In the genomic region with DNA sequence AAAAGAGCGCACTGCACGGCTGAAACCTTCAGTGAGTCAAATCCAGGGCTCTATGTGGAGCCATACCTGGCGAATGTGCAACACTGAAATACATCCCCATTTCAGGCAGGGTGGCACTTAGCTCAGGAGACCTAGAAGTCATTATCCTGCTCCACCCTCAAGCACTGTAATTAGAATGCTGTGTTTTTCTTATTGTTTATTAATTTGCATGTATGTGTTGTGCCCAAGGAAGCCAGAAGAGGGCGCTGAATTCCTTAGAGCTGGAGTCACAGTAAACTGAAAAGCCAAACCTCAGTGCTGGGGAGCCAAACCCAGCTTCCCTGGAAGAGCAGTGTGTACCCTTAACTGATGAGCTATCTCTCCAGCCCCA, we compare ENCODE assay signal across 8 mouse cellular contexts. TPM values are rescaled to one million over a fixed set of nuclear protein-coding genes. Genes with fewer than 3 reads are reported as not detected.
DNase-seq lines count a peak whose midpoint lies in the region; ATAC-seq and TF ChIP-seq lines count a peak whose summit lies in the region.

No protein-coding gene starts in this region.

- no peaks in the 10 kb centered on the region for H3K36me3 ChIP-seq in heart, adult 2 months (ENCODE audit: control insufficient read depth, insufficient read depth, low read length)
- H3K36me3 ChIP-seq in kidney, adult 2 months (ENCODE audit: control insufficient read depth, insufficient read depth, low read length) = peaks cover 2% of the 10 kb centered on the region
- H3K36me3 ChIP-seq in limb, embryonic 11.5 days (ENCODE audit: control insufficient read depth, insufficient read depth, low read length) = peaks cover 4% of the 10 kb centered on the region; the same call in 1 of the 2 replicates
- H3K36me3 ChIP-seq in midbrain, embryonic 14.5 days (ENCODE audit: control insufficient read depth, insufficient read depth, low read length) = peaks cover 11% of the 10 kb centered on the region

- peak; percentile 51 to 68 for DNase-seq in heart, adult 2 months
- DNase-seq in heart, postnatal 25 days (ENCODE audit: low spot score) = no peak
- peak; percentile 81 to 90 for DNase-seq in cerebellum, postnatal 36 days
- peak; percentile 44 for DNase-seq in gastrocnemius, postnatal 14 days
- peak; percentile 82 for DNase-seq in kidney, adult 2 months
- DNase-seq in limb, embryonic 11.5 days (ENCODE audit: low spot score) = peak; percentile 77
- peak; percentile 88 for DNase-seq in midbrain, embryonic 14.5 days
- peak; percentile 63 to 80 for DNase-seq in spleen, postnatal 10 days (ENCODE audit: low spot score in 2 of 2)

- intact Hi-C loops in heart, adult 2 months (cut with DNase I) = loop anchor here (2.0 to 5.0 kb wide), 2 partner anchors 41 to 189 kb away; a partner anchor contains a TSS
- intact Hi-C loops in heart, postnatal 25 days (cut with DNase I) = loop anchor here (2.0 kb wide), 2 partner anchors 43 to 105 kb away; no protein-coding TSS in a partner anchor
- intact Hi-C loops in gastrocnemius, postnatal 14 days (cut with DNase I; ENCODE audit: low total_unique reads) = no loop called here

- no peaks in the 10 kb centered on the region for H3K27me3 ChIP-seq in heart, adult 2 months (ENCODE audit: control insufficient read depth, insufficient read depth, low read length)
- H3K27me3 ChIP-seq in kidney, adult 2 months (replicated peaks; ENCODE audit: control insufficient read depth, insufficient read depth, low read length) = no peaks in the 10 kb centered on the region
- H3K27me3 ChIP-seq in limb, embryonic 11.5 days (ENCODE audit: control insufficient read depth, insufficient read depth, low read length) = no peaks in the 10 kb centered on the region
- no peaks in the 10 kb centered on the region for H3K27me3 ChIP-seq in midbrain, embryonic 14.5 days (ENCODE audit: control insufficient read depth, insufficient read depth, low read length)

- H3K9me3 ChIP-seq in limb, embryonic 11.5 days (ENCODE audit: control insufficient read depth, low read length) = no peaks in the 10 kb centered on the region
- H3K9me3 ChIP-seq in midbrain, embryonic 14.5 days (ENCODE audit: control insufficient read depth, low read length) = no peaks in the 10 kb centered on the region

- no peak for ATAC-seq in limb, embryonic 11.5 days (ENCODE audit: insufficient number of reproducible peaks, low FRiP score, low TSS enrichment, low read depth)
- ATAC-seq in midbrain, embryonic 14.5 days (ENCODE audit: low FRiP score, low TSS enrichment) = no peak

- TF ChIP-seq CTCF in heart, adult 2 months (IDR thresholded peaks at IDR 0.05) = peak; percentile 87
- peak; percentile 57 for TF ChIP-seq CTCF in kidney, adult 2 months (conservative IDR thresholded peaks at IDR 0.05; ENCODE audit: insufficient read depth, insufficient read length, low read depth, low read length)

- H3K27ac ChIP-seq in heart, adult 2 months = no peak overlapping the region
- H3K27ac ChIP-seq in kidney, adult 2 months (ENCODE audit: insufficient read depth, low read depth, low read length) = no peak overlapping the region
- no peak overlapping the region for H3K27ac ChIP-seq in limb, embryonic 11.5 days (replicated peaks; ENCODE audit: low read depth, low read length)
- H3K27ac ChIP-seq in midbrain, embryonic 14.5 days (replicated peaks; ENCODE audit: low read depth, low read length) = peak overlapping the region; percentile 87

- no peak overlapping the region for H3K4me3 ChIP-seq in heart, adult 2 months
- peak overlapping the region; percentile 19; the same call in 1 of the 2 replicates for H3K4me3 ChIP-seq in kidney, adult 2 months (ENCODE audit: insufficient read depth, low read depth, low read length)
- H3K4me3 ChIP-seq in limb, embryonic 11.5 days (ENCODE audit: low read depth, low read length) = no peak overlapping the region; the same call in 1 of the 2 replicates
- peak overlapping the region; percentile 79 for H3K4me3 ChIP-seq in midbrain, embryonic 14.5 days (replicated peaks; ENCODE audit: low read depth, low read length)

- H3K9ac ChIP-seq in heart, adult 2 months (ENCODE audit: low read depth, low read length) = peak overlapping the region; percentile 23; the same call in 1 of the 2 replicates
- no peak overlapping the region for H3K9ac ChIP-seq in limb, embryonic 11.5 days (ENCODE audit: low read length)
- H3K9ac ChIP-seq in midbrain, embryonic 14.5 days (replicated peaks; ENCODE audit: low read length) = peak overlapping the region; percentile 44

- peaks cover 2% of the 10 kb centered on the region; the same call in 1 of the 2 replicates for H3K4me1 ChIP-seq in heart, adult 2 months (ENCODE audit: control insufficient read depth, insufficient read depth, low read length)
- H3K4me1 ChIP-seq in kidney, adult 2 months (ENCODE audit: control insufficient read depth, insufficient read depth, low read length) = 0 out of 2 replicates have a peak, but pooled peaks cover 3% of the 10 kb centered on the region
- H3K4me1 ChIP-seq in limb, embryonic 11.5 days (ENCODE audit: control insufficient read depth, insufficient read depth, low read length) = peaks cover 4% of the 10 kb centered on the region; the same call in 1 of the 2 replicates
- H3K4me1 ChIP-seq in midbrain, embryonic 14.5 days (ENCODE audit: control insufficient read depth, insufficient read depth, low read length) = peaks cover 24% of the 10 kb centered on the region; the same call in 1 of the 2 replicates

- 13% methylated on average over 4 of the region's 4 CpGs for WGBS in heart, adult 2 months
- 14% methylated on average over 4 of the region's 4 CpGs for WGBS in kidney, adult 2 months
- 9% methylated on average over 4 of the region's 4 CpGs for WGBS in limb, embryonic 11.5 days
- WGBS in midbrain, embryonic 14.5 days = 6% methylated on average over 4 of the region's 4 CpGs

- no peak for TF ChIP-seq POLR2A in heart, adult 2 months (IDR thresholded peaks at IDR 0.05; ENCODE audit: insufficient read depth, low read depth, low read length)
- TF ChIP-seq POLR2A in kidney, adult 2 months (IDR thresholded peaks at IDR 0.05; ENCODE audit: low read depth, low read length) = no peak

- no peaks in the 10 kb centered on the region for H3K79me2 ChIP-seq in heart, adult 2 months (replicated peaks; ENCODE audit: control insufficient read depth, insufficient read depth, low read length)

- peak overlapping the region; percentile 40; the same call in 1 of the 2 replicates for H3K4me2 ChIP-seq in limb, embryonic 11.5 days (ENCODE audit: low read depth, severe bottlenecking)
- peak overlapping the region; percentile 49 for H3K4me2 ChIP-seq in midbrain, embryonic 14.5 days (ENCODE audit: low read length)

- TF ChIP-seq EP300 in heart, adult 2 months (IDR thresholded peaks at IDR 0.05; ENCODE audit: insufficient read depth, low read depth, low read length) = 0 out of 2 replicates have a peak, but pooled peaks have one; percentile 10

RNA-seq across cellular contexts. Expression of a gene that starts 2.5 kb away (rescaled TPM):
- 10 to 100 TPM; 24.4 to 25.1 TPM for total RNA-seq in heart, adult 2 months (2021)
- polyA plus RNA-seq in heart, adult 2 months (2012; rRNA removed) = 25.6 and 26.4 TPM in 2 replicates
- 10 to 100 TPM; 25.0 to 25.1 TPM for total RNA-seq in heart, postnatal 25 days (2021)
- 10 to 100 TPM; 20.3 to 23.5 TPM for total RNA-seq in gastrocnemius, postnatal 14 days (2021)
- polyA plus RNA-seq in kidney, adult 2 months (2012; rRNA removed) = 108 and 114 TPM in 2 replicates
- polyA plus RNA-seq in limb, embryonic 11.5 days (2014; fragmentation: Nextera tagmentation; extraction: Ambion mirVana) = 29.5 and 32.7 TPM in 2 replicates
- 82.1 and 82.7 TPM in 2 replicates for polyA plus RNA-seq in midbrain, embryonic 14.5 days (2014; fragmentation: Nextera tagmentation; extraction: Ambion mirVana)

RNA-seq across cellular contexts. Expression of a gene that starts 41.6 kb away (rescaled TPM):
- total RNA-seq in heart, adult 2 months (2021) = 1 to 10 TPM; 1.8 to 2.0 TPM
- 4.0 and 9.5 TPM in 2 replicates for polyA plus RNA-seq in heart, adult 2 months (2012; rRNA removed)
- 1 to 10 TPM; 1.5 to 1.6 TPM for total RNA-seq in heart, postnatal 25 days (2021)
- total RNA-seq in gastrocnemius, postnatal 14 days (2021) = 1 to 10 TPM; 1.5 to 1.9 TPM
- 15.4 and 27.5 TPM in 2 replicates for polyA plus RNA-seq in kidney, adult 2 months (2012; rRNA removed)
- 3.4 TPM in 2 replicates for polyA plus RNA-seq in limb, embryonic 11.5 days (2014; fragmentation: Nextera tagmentation; extraction: Ambion mirVana)
- polyA plus RNA-seq in midbrain, embryonic 14.5 days (2014; fragmentation: Nextera tagmentation; extraction: Ambion mirVana) = 66.8 and 74.1 TPM in 2 replicates

RNA-seq across cellular contexts. Expression of a gene that starts 48.3 kb away (rescaled TPM):
- total RNA-seq in heart, adult 2 months (2021) = 1 to 10 TPM; 5.0 to 5.5 TPM
- 2.9 and 4.8 TPM in 2 replicates for polyA plus RNA-seq in heart, adult 2 months (2012; rRNA removed)
- 1 to 10 TPM; 5.9 to 7.3 TPM for total RNA-seq in heart, postnatal 25 days (2021)
- 1 to 10 TPM; 3.4 to 6.7 TPM for total RNA-seq in gastrocnemius, postnatal 14 days (2021)
- 1.3 and 2.2 TPM in 2 replicates for polyA plus RNA-seq in kidney, adult 2 months (2012; rRNA removed)
- 0.05 and 0.06 TPM in 2 replicates for polyA plus RNA-seq in limb, embryonic 11.5 days (2014; fragmentation: Nextera tagmentation; extraction: Ambion mirVana)
- 8.1 and 13.1 TPM in 2 replicates for polyA plus RNA-seq in midbrain, embryonic 14.5 days (2014; fragmentation: Nextera tagmentation; extraction: Ambion mirVana)

RNA-seq across cellular contexts. Expression of a gene that starts 53.4 kb away (rescaled TPM):
- 10 to 100 TPM; 39.3 to 51.0 TPM for total RNA-seq in heart, adult 2 months (2021)
- polyA plus RNA-seq in heart, adult 2 months (2012; rRNA removed) = 67.6 and 130 TPM in 2 replicates
- 10 to 100 TPM; 43.4 to 47.4 TPM for total RNA-seq in heart, postnatal 25 days (2021)
- total RNA-seq in gastrocnemius, postnatal 14 days (2021) = 10 to 100 TPM; 26.5 to 31.6 TPM
- polyA plus RNA-seq in kidney, adult 2 months (2012; rRNA removed) = 102 and 117 TPM in 2 replicates
- 123 and 134 TPM in 2 replicates for polyA plus RNA-seq in limb, embryonic 11.5 days (2014; fragmentation: Nextera tagmentation; extraction: Ambion mirVana)
- polyA plus RNA-seq in midbrain, embryonic 14.5 days (2014; fragmentation: Nextera tagmentation; extraction: Ambion mirVana) = 67.7 and 71.7 TPM in 2 replicates

RNA-seq across cellular contexts. Expression of a gene that starts 57.0 kb away (rescaled TPM):
- 10 to 100 TPM; 13.2 to 14.7 TPM for total RNA-seq in heart, adult 2 months (2021)
- 40.5 and 68.0 TPM in 2 replicates for polyA plus RNA-seq in heart, adult 2 months (2012; rRNA removed)
- 10 to 100 TPM; 18.2 to 29.2 TPM for total RNA-seq in heart, postnatal 25 days (2021)
- 1 to 10 TPM; 3.7 to 7.6 TPM for total RNA-seq in gastrocnemius, postnatal 14 days (2021)
- polyA plus RNA-seq in kidney, adult 2 months (2012; rRNA removed) = 6.6 and 8.1 TPM in 2 replicates
- polyA plus RNA-seq in limb, embryonic 11.5 days (2014; fragmentation: Nextera tagmentation; extraction: Ambion mirVana) = 2.7 and 4.1 TPM in 2 replicates
- 0.58 and 0.66 TPM in 2 replicates for polyA plus RNA-seq in midbrain, embryonic 14.5 days (2014; fragmentation: Nextera tagmentation; extraction: Ambion mirVana)

Comparison
In these comparisons a context has a peak if more than half of its experiments do, and no peak if none do; other contexts are left out.
1. H3K4me3 ChIP-seq: peak in kidney, adult 2 months (single experiment) and midbrain, embryonic 14.5 days (single experiment); none in heart, adult 2 months (single experiment) and limb, embryonic 11.5 days (single experiment).